Mouse (Mus musculus) thymus, postnatal 10 days (tissue): ENCODE results near the gene Golga7b.

Source experiments
- DNase-seq, 2 experiments: peaks; one replicate each; pipeline ENCODE4 v3.0.0; 2021; ENCODE audit warnings: low spot score in 2 of 2

Gene Golga7b

GRCm38 (mm10) chr19:42303210-42303813 lies 55.9 kb downstream of the Golga7b start:
- no peak for DNase-seq

DNA sequence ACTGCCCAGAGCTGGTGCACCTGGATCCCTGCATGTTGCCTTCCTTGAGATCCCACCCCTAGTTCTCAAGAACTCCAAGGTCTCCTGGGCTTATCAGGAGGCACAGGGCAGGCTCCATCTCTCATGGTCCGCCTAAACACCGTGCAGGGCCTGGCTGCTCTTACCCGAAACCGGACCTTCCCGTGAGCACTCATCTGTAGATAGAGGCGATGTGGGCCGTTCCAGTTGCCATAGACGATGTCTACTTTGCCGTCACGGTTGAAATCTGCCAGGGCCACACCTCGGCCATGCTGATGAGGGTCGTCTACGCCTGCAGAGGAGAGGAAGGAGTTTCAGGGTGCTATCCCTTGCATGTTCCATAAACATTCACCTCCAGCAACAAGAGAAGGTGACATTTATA lies 57.1 kb downstream of the Golga7b start:
- no peak for DNase-seq

- no peak for DNase-seq
Measured at GRCm38 (mm10) chr19:42305746-42306145, 58.4 kb downstream of the Golga7b start.

DNA sequence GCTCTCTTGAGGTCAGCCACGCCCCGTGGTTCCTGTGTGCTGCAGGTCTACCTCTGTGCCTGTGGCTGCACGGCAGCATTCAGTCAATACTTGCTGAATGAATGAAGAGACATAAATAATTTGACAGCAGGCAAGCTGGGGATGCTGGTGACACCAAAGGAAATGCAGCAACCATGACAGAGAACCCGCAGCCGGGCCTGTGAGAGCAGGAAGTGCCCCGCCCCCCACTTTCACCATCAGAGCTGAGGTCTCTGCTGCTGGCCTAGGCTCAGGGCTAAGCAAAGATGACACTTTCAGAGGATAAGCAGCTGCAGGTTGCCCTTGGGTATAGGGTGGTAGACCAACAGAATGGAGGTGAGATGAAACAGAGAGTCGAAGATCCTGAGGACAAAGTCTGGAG lies 58.8 kb downstream of the Golga7b start:
- peak; percentile 29 to 57 for DNase-seq

DNA sequence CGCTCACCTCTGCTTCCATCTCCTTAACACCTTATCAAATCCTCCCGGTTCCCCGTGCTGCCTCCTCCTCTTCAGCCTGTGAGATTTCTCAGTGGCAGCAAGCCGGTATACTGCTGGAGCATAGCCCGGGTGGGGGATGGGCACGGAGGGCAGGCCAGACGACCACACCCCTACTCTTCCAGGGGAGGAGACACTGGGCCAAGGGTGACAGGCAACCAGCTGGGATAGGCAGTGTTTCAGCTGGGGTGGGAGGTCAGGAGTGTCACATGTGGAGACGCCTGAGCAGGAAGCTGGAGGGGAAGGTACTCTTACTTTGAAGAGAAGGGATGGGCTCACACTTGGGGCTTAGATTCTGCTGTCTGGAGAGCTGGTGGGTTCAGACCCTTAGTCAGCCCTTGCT lies 59.6 kb downstream of the Golga7b start:
- no peak for DNase-seq

GRCm38 (mm10) chr19:42308931-42309330 lies 61.6 kb downstream of the Golga7b start:
- DNase-seq: no peak

DNA sequence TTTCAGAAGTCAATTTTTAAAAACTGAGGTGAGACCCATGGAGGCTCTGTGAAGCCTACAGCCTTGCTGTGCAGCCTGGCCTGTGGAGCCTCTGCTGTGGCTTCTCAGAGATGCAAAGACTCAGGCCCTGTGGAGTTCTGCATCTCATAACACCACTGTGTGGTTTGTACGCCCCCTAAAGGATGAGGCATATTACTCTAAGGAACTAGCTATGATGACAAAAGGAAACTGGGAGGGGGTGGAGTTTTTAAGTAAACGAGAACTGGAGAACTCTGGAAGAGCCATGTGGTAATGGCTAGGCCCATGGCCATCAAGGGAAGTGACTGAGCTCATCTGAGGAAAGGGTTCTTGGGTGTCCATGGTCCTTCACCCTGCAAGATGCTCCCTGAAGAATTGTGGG lies 64.0 kb downstream of the Golga7b start:
- DNase-seq: no peak

DNA sequence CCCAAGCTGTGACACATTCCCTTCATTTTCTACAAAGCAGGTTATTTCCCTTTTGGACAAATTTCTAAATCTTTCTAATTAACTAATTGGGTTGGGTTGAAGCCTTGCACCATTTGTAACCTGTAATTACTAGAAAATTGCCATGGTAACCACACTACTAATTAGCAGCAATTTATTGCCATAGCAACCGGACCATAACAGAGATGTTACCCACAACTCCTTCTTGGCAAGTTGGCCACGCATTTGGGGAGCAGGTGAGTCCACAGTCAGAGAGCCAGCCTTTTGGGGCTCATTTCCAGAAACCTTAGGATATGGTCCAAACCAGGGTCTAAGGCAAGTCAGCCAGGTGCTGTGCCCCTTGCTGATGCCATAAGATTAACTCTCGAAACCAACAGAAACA lies 64.8 kb downstream of the Golga7b start:
- DNase-seq: no peak

GRCm38 (mm10) chr19:42315070-42315679 lies 67.8 kb downstream of the Golga7b start:
- no peak for DNase-seq

DNA sequence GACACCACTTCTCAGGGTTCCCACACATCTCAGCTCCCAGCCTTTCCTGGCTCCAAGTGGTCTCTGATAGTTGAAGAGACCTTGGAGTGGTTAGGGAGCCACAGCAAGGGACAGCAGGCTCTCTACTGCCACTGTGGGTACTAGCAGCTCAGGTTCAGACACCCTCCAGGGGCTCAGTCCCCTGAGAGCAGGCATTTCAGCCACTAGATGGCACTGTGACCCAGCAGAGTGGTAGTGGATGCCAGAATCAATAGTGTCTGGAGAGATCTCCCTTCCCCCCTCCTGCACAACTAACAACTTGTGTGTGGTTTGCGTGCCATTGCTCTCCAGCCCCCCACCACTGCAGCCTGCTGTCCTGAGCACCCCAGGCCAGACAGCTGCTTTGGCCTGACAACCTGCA lies 68.5 kb downstream of the Golga7b start:
- DNase-seq: peak; percentile 18 to 58

GRCm38 (mm10) chr19:42316525-42316924 lies 69.2 kb downstream of the Golga7b start:
- no peak for DNase-seq

GRCm38 (mm10) chr19:42316998-42317397 lies 69.6 kb downstream of the Golga7b start:
- no peak for DNase-seq

DNA sequence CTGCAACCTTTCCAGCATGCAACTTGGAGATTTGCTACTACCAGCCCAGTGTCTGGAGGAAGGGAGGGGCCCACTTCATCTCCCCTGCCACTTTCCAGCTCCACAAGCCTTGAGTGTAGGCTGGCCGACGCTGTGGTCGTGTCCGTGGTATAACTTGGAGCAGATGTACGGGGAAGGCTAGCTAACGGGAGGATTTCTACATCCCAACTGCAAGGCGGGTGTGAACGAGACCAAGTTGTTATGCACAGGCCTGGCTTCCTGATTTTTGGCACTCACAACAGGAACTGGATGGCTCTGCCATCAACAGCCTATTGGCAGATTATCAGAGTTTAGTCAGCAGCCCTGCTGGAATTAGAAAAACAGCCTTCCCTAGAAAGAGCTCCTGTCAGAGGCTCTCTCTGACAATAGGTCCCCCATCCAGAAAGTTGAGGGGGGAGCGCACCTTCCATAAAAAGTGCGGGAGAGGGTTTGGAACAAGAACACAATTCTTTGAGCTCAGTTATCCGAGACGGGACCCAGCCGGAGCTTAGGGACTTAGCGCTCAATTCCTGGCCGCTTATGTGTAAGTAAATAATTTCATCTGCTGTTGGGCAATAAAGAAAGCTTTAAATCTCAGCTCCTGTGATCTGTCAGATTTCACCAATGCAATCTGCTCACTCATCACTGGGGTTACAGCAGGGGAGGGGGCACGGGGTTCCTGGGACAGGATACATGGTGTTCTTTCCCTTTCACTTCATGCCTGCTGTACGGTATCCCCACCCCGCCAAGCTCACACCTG lies 70.5 kb downstream of the Golga7b start:
- DNase-seq: no peak
